Mouse (Mus musculus) small intestine, adult 2 months (tissue): ENCODE data around the gene Sowahc. TPM values are rescaled to one million over a fixed set of nuclear protein-coding genes. Genes with fewer than 3 reads are reported as not detected.

ENCODE experiments used
- H3K27ac ChIP-seq: fragments of 200-500 bp; 2 replicates; pipeline ENCODE4 v1.5.1; 2012; ENCODE audit warnings: low read depth, low read length, control low read depth, inconsistent platforms; ENCODE audit not compliant: insufficient read depth
- H3K27me3 ChIP-seq: fragments of 200-500 bp; 2 replicates; pipeline ENCODE4 v1.6.1; 2012; ENCODE audit warnings: mild to moderate bottlenecking, moderate library complexity, low read length, inconsistent platforms; ENCODE audit not compliant: control insufficient read depth, insufficient read depth
- H3K36me3 ChIP-seq: fragments of 200-500 bp; 2 replicates; pipeline ENCODE4 v1.6.1; 2012; ENCODE audit warnings: mild to moderate bottlenecking, low read length, control low read depth, inconsistent platforms; ENCODE audit not compliant: control insufficient read depth, insufficient read depth
- H3K4me1 ChIP-seq: fragments of 200-500 bp; 2 replicates; pipeline ENCODE4 v1.6.1; 2012; ENCODE audit warnings: low read length, inconsistent platforms, mixed read lengths; ENCODE audit not compliant: control insufficient read depth, insufficient read depth, insufficient read length
- H3K4me3 ChIP-seq: fragments of 200-500 bp; 2 replicates; pipeline ENCODE4 v1.5.1; 2012; ENCODE audit warnings: low read depth, mild to moderate bottlenecking, control low read depth, inconsistent platforms, low read length, moderate library complexity
- CTCF ChIP-seq: fragments of 200-500 bp; IDR thresholded peaks from 2 replicates; pipeline ENCODE4 v1.5.1; 2012; ENCODE audit warnings: low read depth, mild to moderate bottlenecking, control low read depth, inconsistent platforms, low read length, moderate library complexity, mixed read lengths; ENCODE audit not compliant: insufficient replicate concordance, insufficient read length; ENCODE audit errors: extremely low read depth
- POLR2A ChIP-seq: fragments of 200-500 bp; IDR thresholded peaks from 2 replicates; pipeline ENCODE4 v1.6.1; 2012; ENCODE audit warnings: low read depth, mild to moderate bottlenecking, control low read depth, inconsistent platforms, low read length, moderate library complexity
- WGBS: fragments of 180-500 bp; shearing (Covaris S2); methylation state at CpG from one replicate; pipeline ENCODE4 v1.1.7; 2018; 5-methylcytosine and 5-hydroxymethylcytosine counted together
- polyA plus RNA-seq: library from polyadenylated mRNA; depleted of rRNA; stranded (reverse); fragments of >200 nt; gene quantifications from 2 replicates; pipeline ENCODE4 v1.2.3, GENCODE M21; 2012

Sowahc gene
- polyA plus RNA-seq, 1 experiment = 6.3 TPM

- Histone ChIP-seq H3K36me3 (no peaks in the 10 kb centered on the region), H3K4me1 (peaks cover 5% of the 10 kb centered on the region), H3K4me3 (peak overlapping the region; percentile 95), H3K27ac (peak overlapping the region; percentile 68; the same call in 1 of the 2 replicates), H3K27me3 (no peaks in the 10 kb centered on the region)
- WGBS = under 1% methylated on average over 39 of the region's 39 CpGs
- TF ChIP-seq POLR2A = no peak
- no peak for TF ChIP-seq CTCF
Observed at GRCm38 (mm10) chr10:59220824-59221472, 805 bp upstream of the Sowahc start.

DNA sequence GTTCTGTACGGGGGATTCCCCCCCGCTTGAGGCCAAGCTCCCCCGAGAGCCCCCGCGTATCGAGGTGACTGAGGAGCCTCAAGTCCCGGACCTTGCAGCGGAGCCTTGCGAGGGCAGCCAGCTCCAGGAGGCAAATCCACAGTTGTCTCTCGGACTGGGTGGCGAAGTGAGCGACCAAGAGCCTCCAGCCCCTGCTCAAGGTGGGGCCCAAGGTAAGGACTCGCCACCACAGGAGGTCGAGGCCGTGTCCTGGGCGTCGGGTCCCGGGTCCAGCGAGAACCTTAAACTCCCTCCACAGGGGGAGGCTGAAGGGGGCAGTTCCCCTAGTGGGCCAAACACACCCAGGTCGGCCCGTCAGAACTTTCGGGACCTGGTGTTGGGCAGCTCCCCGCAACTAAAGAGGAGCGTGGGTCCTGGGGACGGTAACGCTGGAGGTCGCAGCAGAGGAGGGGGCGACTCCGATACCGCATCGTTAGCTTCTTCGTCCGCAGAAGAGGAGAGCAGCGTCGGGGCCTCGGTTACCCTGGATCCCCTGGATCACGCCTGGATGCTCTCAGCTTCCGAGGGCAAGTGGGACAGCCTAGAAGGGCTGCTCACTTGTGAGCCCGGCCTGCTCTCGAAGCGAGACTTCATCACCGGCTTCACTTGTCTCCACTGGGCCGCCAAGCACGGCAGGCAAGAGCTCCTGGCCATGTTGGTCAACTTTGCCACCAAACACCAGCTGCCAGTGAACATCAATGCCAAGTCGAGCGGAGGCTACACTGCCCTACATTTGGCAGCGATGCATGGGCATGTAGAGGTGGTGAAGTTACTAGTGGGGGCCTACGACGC is 733 bp downstream of the Sowahc start:
- peak overlapping the region; percentile 95 for H3K4me3 ChIP-seq
- H3K27ac ChIP-seq = peak overlapping the region; percentile 71; the same call in 1 of the 2 replicates
- peaks cover 5% of the 10 kb centered on the region for H3K4me1 ChIP-seq
- WGBS = 3% methylated on average over 49 of the region's 49 CpGs
- no peaks in the 10 kb centered on the region for H3K27me3 ChIP-seq
- TF ChIP-seq CTCF = no peak
- TF ChIP-seq POLR2A = no peak
- no peaks in the 10 kb centered on the region for H3K36me3 ChIP-seq

DNA sequence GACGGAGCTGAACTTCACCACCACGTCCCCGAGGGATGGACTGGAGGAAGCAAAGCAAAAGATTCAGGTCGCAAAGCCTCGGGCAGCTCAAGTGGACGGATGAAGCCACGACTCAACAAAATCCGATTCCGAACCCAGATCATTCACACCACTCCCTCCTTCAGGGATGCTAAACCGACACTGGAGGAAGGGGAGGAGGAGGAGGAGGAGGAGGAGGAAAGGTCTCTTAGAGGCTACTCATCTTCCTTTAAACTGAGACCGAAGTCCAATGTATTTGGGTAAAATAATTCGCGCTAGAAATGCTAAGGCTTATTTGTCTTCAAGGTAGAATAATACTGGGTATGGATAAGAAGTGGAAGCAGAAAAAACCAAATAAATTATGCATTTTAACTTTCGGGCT is 1.5 kb downstream of the Sowahc start:
- H3K27me3 ChIP-seq = no peaks in the 10 kb centered on the region
- H3K4me3 ChIP-seq = peak overlapping the region; percentile 95
- H3K36me3 ChIP-seq = no peaks in the 10 kb centered on the region
- 35% methylated on average over 14 of the region's 14 CpGs for WGBS
- no peak for TF ChIP-seq CTCF
- TF ChIP-seq POLR2A = no peak
- H3K27ac ChIP-seq = no peak overlapping the region
- peaks cover 5% of the 10 kb centered on the region for H3K4me1 ChIP-seq

- no peaks in the 10 kb centered on the region for H3K36me3 ChIP-seq
- no peak overlapping the region for H3K4me3 ChIP-seq
- TF ChIP-seq CTCF = no peak
- no peak for TF ChIP-seq POLR2A
- H3K27ac ChIP-seq = no peak overlapping the region
- WGBS = 30% methylated on average over 4 of the region's 4 CpGs
- H3K27me3 ChIP-seq = no peaks in the 10 kb centered on the region
- H3K4me1 ChIP-seq = peaks cover 5% of the 10 kb centered on the region
Observed at GRCm38 (mm10) chr10:59223890-59224289, 2.1 kb downstream of the Sowahc start.

DNA sequence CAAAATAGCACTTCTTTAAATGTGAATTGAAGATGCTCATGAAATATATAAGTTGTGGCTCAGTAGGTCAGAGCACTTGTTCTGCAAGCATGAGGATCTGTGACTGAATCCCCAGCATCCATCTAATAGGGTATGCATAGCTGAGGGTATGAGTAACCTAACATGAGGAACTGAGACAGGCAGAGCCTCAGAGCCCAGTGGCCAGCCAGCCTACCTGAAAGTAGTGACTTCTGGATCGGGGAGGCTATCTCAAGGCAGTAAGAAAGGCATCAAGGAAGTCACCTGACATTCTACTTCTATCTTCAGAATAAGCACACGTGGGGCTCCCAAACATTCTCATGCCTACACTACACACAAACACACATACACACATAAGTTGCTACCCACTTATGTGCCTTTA is 3.4 kb downstream of the Sowahc start:
- no peak overlapping the region for H3K27ac ChIP-seq
- peaks cover 5% of the 10 kb centered on the region for H3K4me1 ChIP-seq
- TF ChIP-seq POLR2A (no peak), CTCF (no peak)
- 40% methylated on average over 2 of the region's 2 CpGs for WGBS
- H3K36me3 ChIP-seq = no peaks in the 10 kb centered on the region
- H3K27me3 ChIP-seq = no peaks in the 10 kb centered on the region
- H3K4me3 ChIP-seq = no peak overlapping the region

GRCm38 (mm10) chr10:59229205-59229820 is 7.6 kb downstream of the Sowahc start:
- Histone ChIP-seq H3K27me3 (no peaks in the 10 kb centered on the region), H3K4me1 (no peaks in the 10 kb centered on the region), H3K36me3 (no peaks in the 10 kb centered on the region), H3K27ac (no peak overlapping the region), H3K4me3 (no peak overlapping the region)
- 65% methylated on average over 4 of the region's 4 CpGs for WGBS
- TF ChIP-seq POLR2A (no peak), CTCF (no peak)

DNA sequence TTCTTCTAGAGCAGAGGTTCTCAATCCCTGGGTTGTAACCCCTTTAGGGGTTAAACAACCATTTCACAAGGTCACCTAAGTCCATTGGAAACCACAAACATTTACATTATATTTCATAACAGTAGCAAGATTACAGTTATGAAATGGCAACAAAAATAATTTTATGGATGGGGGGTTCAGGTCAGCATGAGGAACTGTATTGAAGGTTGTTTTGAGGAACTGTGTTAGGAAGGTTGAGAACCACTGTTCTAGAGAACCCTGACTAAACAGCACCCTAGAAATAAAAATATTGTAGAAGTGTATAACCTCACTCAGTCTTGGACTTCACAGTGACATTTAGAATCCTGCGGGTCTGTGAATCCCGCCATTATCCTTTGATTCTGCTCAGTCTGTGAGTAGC is 13.5 kb downstream of the Sowahc start:
- TF ChIP-seq POLR2A = no peak
- no peak for TF ChIP-seq CTCF
- Histone ChIP-seq H3K27ac (no peak overlapping the region), H3K4me3 (no peak overlapping the region), H3K4me1 (no peaks in the 10 kb centered on the region; the same call in 1 of the 2 replicates), H3K36me3 (no peaks in the 10 kb centered on the region), H3K27me3 (no peaks in the 10 kb centered on the region)
- 92% methylated on average over 2 of the region's 2 CpGs for WGBS
